Mouse (Mus musculus) embryo, embryonic 10.5 days (tissue): ENCODE results near the gene Tyrobp.

Experiments
- DNase-seq: peaks from one replicate; pipeline ENCODE4 v3.0.0-alpha.2; 2015; ENCODE audit warnings: low spot score

The Tyrobp gene

DNA sequence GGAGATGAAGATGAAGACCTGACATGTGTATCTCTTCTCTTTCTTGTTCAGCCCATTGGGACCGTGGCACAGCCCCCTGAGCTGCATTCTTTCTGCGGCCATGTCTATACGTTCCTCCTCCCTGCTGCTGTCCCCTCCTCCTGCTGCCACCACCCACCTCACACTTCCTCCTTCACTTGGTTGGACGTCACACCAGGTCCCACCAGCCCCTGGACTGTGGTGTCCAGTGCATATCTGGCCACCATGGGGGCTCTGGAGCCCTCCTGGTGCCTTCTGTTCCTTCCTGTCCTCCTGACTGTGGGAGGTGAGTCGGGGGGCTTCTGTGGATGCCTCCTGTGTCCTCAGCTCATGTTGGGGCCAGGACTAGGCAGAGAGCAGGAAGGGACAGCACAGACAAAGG lies at the start of gene Tyrobp:
TSS of gene Tyrobp (plus strand) at position 165 of the 400 bp plus-strand sequence.
- DNase-seq = no peak

DNA sequence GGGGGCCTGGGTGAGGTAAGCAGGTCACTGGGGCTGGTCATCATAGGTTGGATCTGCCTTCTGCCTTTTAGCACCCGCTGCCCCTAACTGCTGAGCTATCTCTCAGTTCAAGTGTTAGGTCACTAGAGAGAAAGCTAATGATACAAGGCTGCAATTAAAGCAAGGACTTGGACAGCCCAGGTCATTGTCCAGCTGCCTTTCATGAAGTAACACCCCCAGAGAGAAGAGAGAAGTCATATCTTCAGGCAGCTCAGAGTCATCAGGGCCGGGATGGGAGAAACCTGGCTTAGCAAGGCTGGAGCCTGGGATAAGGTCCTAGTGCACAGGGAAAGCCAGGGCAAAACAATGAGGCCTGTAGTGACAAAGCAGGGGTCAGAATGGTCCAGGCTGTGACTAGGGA lies 46.1 kb upstream of the Tyrobp start:
- no peak for DNase-seq

- DNase-seq = peak; percentile 98
These were observed 40.0 kb upstream of the Tyrobp start for GRCm38 (mm10) chr7:30373501-30373962.

GRCm38 (mm10) chr7:30380061-30380460 lies 33.5 kb upstream of the Tyrobp start:
- DNase-seq = no peak

DNA sequence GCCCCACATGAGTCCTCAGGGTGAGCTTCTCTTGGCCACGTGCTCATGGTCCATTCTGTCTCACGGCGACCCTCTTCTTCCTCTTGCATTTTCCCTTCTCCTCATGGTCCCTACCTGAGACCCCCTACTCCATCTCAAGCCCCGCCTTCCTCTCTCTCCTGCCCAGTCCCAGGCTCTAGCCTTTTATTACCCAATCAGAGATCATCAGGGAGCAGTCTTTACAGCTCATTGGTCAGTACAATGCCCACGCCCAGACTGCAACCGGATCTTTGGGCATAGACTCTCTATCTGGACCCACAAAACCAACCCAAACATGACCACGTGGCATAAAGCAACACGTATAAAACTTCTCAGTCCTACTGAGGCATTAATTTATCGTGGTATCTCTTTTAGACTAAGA lies 29.5 kb upstream of the Tyrobp start:
- DNase-seq = no peak

GRCm38 (mm10) chr7:30392746-30393520 lies 20.6 kb upstream of the Tyrobp start:
- DNase-seq = no peak

GRCm38 (mm10) chr7:30393631-30394030 lies 19.9 kb upstream of the Tyrobp start:
- no peak for DNase-seq

DNA sequence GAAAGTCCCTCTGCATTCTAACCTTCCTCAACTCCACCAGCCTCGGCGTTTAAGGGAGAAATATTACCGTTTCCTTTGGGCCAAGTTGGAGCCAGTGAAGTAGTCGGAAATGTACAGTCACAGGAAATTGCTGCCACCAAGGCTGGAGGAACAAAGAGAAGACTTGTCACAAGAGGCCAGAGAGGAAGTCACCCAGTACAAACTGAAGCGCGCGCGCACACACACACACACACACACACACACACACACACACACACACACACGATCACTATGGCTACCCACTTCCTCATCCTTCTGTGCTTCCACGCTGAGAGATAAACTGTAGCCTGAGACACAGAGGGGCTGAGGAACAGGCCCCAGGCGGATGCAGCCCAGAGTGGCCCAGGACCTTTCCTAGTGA lies 19.2 kb upstream of the Tyrobp start:
- peak; percentile 40 for DNase-seq

DNA sequence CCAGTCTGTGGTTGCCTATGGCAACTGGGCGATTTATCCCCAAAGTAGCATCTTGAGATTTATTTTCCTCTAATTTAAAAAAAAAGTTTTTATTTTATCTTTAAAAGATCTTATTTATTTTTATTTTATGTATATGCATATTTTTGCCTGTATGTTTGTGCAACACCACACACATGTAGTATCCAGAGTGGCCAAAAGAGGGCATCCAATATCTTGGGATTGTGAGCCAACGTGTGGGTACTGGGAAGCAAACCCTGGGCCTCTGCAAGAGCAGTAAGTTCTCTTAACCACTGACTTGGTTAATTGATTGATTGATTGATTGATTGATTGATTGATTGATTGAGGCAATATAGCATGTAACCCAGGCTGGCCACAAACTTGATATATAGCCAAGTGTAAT lies 18.7 kb upstream of the Tyrobp start:
- DNase-seq = no peak

- DNase-seq = peak; percentile 36
These were observed 13.9 kb upstream of the Tyrobp start for GRCm38 (mm10) chr7:30399671-30400070.

DNA sequence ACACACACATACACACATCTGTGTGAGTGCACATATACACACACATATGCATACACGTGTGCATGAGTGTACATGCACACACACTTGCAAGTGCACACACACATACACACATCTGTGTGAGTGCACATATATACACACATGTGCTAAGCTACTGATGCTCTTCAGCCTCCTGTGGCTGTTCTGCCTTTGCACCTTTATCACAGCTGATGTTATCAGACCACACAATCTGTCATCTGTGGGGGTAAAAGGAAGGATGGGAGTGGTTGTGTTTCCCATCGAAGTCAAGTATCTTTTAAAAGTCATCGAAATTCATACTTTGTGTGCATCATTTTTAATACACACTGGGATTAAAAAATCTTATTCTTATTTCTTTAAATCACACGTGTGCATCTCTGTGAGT lies 11.2 kb upstream of the Tyrobp start:
- DNase-seq = no peak

- no peak for DNase-seq
These were observed 4.9 kb upstream of the Tyrobp start for GRCm38 (mm10) chr7:30408639-30409038.

- DNase-seq = no peak
These were observed 3.8 kb upstream of the Tyrobp start for GRCm38 (mm10) chr7:30409789-30410188.

DNA sequence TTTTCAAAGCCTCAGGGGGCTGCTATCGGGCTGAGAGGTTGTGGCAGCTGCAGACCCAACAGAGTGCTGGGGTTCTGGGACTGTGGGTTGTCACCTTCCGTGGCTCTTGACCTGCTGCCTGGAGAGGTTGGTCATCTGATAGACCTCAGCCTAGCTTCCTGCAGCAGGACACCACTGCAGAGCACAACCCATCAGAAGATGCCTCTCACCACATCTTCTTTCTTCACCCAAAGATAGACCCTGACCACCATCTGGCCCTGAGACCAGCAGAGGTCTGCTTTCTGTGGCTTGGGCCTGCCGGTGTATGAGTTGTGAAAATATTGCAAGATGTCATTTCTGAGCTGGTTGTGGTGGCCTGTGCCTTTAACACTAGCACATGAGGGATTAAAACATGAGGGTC lies 2.5 kb upstream of the Tyrobp start:
- no peak for DNase-seq

DNA sequence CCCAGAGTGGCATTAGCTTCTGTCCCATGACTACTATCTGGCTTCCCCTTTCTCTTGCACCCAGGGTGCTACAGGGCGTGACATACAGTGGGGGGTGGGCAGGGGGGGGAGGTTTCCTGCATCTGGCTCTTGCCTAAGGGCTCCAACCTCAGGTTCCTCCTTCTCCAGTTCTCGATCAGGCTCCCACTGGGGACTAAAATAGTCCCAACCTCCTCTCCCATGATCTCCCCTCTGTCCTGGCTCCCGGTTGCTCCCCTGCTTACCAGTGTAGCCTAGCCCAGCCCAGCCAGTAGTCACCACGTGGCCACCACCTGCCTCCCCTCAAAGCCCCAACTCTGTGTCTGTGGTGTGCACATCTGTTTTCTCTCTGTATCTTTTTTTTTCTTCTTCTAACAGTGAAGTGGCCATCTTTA lies 819 bp upstream of the Tyrobp start:
- DNase-seq = no peak

GRCm38 (mm10) chr7:30417856-30418255 lies 4.3 kb downstream of the Tyrobp start:
- no peak for DNase-seq

DNA sequence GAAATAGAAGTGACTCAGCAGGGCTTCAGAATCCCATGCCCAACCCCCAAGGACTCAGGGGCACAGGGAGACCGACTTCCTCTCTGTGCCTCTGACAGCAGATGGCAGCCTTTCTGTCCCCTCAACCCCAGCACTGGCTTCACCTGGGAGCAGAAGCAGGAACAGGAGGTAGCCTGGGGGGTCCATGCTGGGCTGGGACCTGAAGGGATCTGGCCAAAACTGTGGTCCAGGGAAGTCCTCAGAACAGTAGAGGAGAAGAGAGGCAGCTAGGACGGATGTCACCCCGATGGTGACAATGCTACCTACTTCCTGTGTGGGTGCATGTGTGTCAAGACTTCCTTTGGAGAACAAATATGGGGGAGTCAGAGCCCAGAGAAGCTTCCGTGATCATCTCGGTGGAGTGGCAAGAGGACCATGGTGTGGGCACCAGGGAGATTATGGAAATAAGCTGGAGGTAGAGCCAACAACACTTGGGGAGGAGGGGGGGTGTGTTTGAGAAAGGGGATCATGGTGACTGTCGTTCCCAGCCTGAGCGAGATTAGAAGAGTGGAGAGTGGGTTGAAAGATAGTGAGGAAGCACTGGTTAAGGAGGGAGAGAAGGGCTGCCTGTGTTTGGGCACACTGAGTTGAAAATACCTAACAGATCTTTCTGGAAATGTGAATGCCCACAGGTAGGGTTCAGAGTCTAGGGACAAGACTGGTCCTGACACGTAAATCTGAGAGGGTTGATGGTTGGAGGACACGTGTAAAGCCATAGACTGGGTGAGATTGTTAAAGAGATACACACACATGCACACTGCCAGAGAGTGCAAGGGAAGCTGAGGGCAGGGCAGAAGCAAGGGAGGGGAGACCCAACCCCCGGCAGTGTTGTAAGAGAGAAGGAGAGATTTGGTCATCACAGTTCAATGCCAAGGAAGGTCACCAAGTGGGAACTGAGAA lies 6.3 kb downstream of the Tyrobp start, which contains the start of gene Hcst:
TSS of gene Hcst (minus strand) at position 294 of the 939 bp plus-strand sequence.
- DNase-seq = no peak

- DNase-seq = no peak
These were observed 7.1 kb downstream of the Tyrobp start for GRCm38 (mm10) chr7:30420673-30421072.

GRCm38 (mm10) chr7:30421175-30421889 lies 7.8 kb downstream of the Tyrobp start, which contains the start of gene Nfkbid:
Nfkbid (plus strand) TSS chr7:30421732.
- peak; percentile 54 for DNase-seq

GRCm38 (mm10) chr7:30421890-30422435 lies 8.4 kb downstream of the Tyrobp start:
- DNase-seq = peak; percentile 89

GRCm38 (mm10) chr7:30422560-30422959 lies 9.0 kb downstream of the Tyrobp start:
- DNase-seq = no peak
